Mouse (Mus musculus): Measurements from ENCODE around the gene Kif21a.

The Kif21a gene

GRCm38 (mm10) chr15:91049496-91050441, at the start of gene Kif21a:
Gene Kif21a (minus strand): TSS chr15:91049948.
- DNase-seq (ENCODE audit: low read depth, low spot score): no peak

DNA sequence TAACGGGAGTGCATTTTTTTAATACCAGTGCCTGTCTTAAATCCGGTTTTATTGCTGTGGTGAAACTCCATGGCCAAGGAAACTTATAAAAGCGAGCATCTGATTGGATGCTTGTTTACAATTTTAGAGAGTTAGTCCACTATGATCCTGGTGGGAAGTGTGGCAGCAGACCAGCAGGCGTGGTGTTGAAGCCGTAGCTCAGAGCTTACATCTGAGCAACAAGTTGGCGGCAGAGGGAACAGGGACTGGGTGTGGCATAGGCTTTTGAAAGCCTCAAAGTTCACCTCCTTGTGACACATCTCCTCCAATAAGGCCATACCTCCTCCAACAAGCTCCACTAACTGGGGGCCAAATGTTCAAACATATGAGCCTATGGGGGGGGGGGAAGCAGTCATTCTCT, 46.9 kb upstream of the Kif21a start:
- no peak for DNase-seq (ENCODE audit: low read depth, low spot score)

- no peak for DNase-seq (ENCODE audit: low read depth, low spot score)
Measured at GRCm38 (mm10) chr15:91089427-91089826, 39.7 kb upstream of the Kif21a start.

DNA sequence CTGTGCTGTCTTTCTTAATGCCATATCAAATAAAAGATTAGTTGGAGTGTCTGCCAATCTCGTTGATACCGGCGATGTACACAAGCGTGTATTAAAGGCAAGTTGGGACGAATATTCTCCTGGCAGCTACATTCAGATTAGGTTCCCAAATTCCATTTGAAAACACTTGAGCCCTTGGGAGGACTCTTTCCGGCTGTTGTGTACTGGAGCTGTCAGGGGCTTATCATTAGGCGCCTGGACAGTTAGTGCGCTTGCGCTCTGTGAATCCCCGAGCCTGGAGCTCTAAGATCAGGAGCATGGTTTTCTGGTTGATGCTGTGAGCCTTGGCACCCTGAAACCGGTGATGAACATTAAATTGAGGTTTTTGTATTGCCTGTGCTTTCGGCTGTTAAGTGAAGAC, 38.3 kb upstream of the Kif21a start:
- no peak for DNase-seq (ENCODE audit: low read depth, low spot score)

GRCm38 (mm10) chr15:91077457-91078410, 28.0 kb upstream of the Kif21a start:
- no peak for DNase-seq (ENCODE audit: low read depth, low spot score)

- DNase-seq (ENCODE audit: low read depth, low spot score): no peak
Measured at GRCm38 (mm10) chr15:91072440-91072839, 22.7 kb upstream of the Kif21a start.

GRCm38 (mm10) chr15:91064310-91064826, 14.6 kb upstream of the Kif21a start:
- no peak for DNase-seq (ENCODE audit: low read depth, low spot score)

GRCm38 (mm10) chr15:91063845-91064244, 14.1 kb upstream of the Kif21a start:
- DNase-seq (ENCODE audit: low read depth, low spot score): no peak

DNA sequence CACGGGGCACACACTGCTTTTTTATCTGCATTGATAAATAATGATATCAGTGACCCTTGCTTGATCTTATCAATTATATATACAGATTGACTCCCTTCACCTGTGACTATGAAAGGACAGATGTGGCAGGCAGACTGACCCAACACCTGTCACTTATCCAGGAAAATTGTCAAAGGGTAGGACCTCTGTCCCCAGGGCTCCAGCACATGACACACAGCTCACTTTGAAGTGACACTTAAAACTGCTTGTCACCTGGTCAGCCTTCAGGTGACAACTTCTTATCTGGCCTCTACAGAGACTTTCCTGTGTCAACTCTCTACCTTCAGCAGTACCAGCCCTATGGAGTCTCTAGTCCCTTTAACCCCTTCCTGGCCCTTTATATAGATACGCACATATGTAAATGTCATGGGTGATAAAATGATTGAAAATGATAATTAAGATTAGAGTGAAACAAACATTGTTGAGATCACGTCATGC, 7.2 kb upstream of the Kif21a start:
- DNase-seq (ENCODE audit: low read depth, low spot score): no peak

DNA sequence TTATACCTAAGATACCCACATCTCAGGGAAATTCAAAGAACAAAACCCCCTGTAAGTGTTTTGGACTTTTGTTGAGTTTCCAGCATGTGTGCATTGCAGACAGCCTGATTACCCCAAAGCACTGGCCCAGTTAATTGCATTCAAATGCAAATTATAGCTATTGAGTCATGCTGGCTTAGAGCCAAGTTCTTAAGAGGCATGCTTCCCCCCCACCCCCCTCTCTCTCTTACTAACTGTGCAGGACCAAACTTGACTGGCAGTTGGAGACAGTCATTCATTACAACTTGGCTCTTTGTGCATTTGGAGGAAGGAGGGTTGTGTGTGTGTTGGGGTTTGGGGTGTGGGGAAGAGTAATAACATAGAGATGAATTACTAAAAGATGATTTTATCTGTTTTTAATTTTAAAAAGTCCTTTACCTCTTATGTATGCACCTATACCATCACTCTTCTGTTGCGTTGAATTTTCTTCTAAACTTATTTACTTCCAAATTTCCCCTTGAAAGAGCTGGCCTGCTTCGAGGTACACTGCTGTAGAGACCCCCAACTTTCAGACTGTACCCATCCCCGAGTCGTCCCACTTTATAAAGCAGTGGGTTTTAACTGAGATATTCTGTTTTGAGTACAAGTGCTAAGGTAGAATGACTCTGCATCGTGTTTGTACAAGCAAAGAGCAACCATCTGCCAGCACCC, 6.6 kb upstream of the Kif21a start:
- DNase-seq (ENCODE audit: low read depth, low spot score): no peak

DNA sequence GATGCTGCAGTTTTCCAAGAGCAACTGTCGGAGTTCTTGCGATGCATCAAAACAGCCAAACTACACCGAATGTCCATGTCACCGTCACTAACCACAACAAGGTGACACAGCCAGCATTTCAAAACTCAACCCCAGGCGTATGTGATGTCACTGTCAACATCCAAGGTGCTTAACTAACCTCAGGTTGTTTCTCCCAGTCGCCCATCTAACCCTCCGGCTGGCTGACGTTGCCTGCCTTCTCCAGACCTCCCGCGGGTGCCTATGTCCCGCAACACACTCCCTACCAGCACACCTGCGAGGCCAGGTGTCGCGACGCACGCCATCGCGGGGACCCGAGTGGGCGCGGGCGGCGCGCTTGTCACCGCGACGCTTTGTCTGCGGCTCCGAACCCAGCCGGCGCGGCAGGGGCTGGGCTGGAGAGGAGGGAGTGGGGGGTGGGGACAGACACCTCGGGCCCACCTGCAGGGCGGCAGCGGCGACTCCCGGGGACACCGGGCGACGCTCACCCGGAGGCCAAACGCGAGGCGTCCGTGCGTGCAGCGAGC, 725 bp downstream of the Kif21a start:
- no peak for DNase-seq (ENCODE audit: low read depth, low spot score)

DNA sequence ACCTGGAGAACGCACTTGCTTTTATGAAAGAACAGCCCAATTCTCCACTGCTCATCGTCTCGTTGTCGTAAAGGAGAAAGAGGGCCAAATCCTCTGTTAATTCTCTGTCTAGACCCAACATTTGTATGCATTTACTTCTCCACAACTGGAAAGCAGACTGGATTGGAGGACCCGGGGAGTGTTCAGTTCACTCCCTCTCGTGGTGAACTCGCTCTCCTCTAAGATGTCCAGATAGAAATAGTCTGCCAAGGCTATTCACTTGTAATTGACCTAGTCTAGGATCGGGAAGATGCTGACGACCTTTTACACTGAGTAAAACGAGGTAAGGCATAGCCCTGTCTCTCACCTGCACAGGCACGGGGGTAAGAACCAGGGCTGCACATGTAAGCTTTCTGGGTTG, 2.1 kb downstream of the Kif21a start:
- no peak for DNase-seq (ENCODE audit: low read depth, low spot score)

GRCm38 (mm10) chr15:91046506-91046905, 3.2 kb downstream of the Kif21a start:
- no peak for DNase-seq (ENCODE audit: low read depth, low spot score)

- no peak for DNase-seq (ENCODE audit: low read depth, low spot score)
Measured at GRCm38 (mm10) chr15:91043263-91043662, 6.5 kb downstream of the Kif21a start.

DNA sequence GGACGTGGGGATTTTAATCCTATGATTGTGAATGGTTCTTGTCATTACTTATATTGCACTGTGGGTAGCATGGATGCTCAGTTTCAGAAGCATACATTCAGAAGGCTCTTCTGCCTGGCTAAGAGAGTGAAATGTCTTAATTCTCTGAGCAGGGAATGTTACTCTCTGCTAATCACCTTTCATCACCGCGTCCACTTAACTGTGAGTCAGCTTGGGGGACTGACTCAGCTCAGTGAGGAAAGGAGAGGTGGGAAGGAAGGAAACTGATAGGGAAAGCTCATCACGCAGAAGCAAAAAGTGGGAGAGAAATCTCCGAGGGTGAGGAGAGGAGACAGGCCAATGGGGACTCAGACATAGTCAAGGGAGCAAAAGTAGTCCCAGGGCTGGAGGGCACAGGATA, 10.9 kb downstream of the Kif21a start:
- no peak for DNase-seq (ENCODE audit: low read depth, low spot score)

- no peak for DNase-seq (ENCODE audit: low read depth, low spot score)
Measured at GRCm38 (mm10) chr15:91034090-91034489, 15.7 kb downstream of the Kif21a start.

- no peak for DNase-seq (ENCODE audit: low read depth, low spot score)
Measured at GRCm38 (mm10) chr15:91033529-91033928, 16.2 kb downstream of the Kif21a start.

- no peak for DNase-seq (ENCODE audit: low read depth, low spot score)
Measured at GRCm38 (mm10) chr15:91028962-91029361, 20.8 kb downstream of the Kif21a start.

DNA sequence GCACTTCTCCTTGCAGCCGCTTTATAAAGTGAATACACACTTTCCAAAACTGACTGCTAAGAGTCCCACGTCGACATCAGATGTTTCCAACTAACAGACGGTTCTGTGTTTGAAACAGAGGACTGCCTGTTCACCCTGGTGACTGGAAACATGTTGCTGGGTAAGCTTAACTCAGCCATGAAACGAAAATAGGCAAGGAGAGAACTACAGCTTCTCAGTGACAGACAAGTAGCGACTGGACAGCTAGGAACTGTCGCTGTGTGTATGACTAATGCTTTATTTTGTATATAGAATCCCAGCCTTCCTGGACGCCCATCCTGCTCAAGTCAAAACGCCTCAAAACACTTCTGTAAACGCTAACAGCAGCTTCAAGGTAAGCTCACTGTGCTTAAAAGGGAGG, 21.3 kb downstream of the Kif21a start:
- no peak for DNase-seq (ENCODE audit: low read depth, low spot score)

DNA sequence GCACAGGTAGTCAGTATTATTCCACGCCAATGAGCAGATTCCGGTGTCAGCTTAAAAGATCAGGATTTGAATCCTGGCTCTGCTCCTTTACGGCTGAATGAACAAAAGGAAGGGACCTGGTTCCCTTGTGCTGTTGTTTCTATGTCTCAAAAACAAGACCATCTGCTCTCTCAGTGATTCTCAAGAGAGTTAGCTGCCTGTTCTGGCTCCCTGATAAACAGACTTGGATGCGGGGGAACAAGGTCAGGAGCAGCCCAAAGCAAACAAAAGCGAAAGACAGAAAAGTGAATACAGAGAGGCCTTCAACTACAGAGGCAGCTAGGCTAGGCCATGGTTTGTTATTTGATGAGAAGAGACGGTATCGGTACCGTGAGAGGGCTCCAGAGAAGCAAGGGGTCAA, 27.5 kb downstream of the Kif21a start:
- DNase-seq (ENCODE audit: low read depth, low spot score): no peak

- no peak for DNase-seq (ENCODE audit: low read depth, low spot score)
Measured at GRCm38 (mm10) chr15:91018861-91019187, 30.9 kb downstream of the Kif21a start.

All from c-Kit-negative CD71-positive TER-119-positive erythroid progenitor cells, embryonic 14.5 days (primary cell).